Mouse (Mus musculus) brain, embryonic 18.5 days (tissue): ENCODE results near the gene Psmb3.
A peak's percentile ranks its signal among the peaks of the same experiment; 100 is the strongest.
"Not testable (repeated sequence)": the region's sequence is repeated elsewhere in the genome, so short reads cannot be mapped to it uniquely, and the experiment has no call there.

Source experiments
- DNase-seq: peaks from one replicate; pipeline ENCODE4 v3.0.0-alpha.2; 2012; ENCODE audit warnings: low read depth, low spot score

Psmb3 gene

GRCm38 (mm10) chr11:97716021-97716420 is 12.8 kb downstream of the Psmb3 start:
- DNase-seq: no peak

GRCm38 (mm10) chr11:97717369-97718280 is 14.4 kb downstream of the Psmb3 start:
- DNase-seq: no peak

GRCm38 (mm10) chr11:97718281-97718860 is 15.2 kb downstream of the Psmb3 start:
- DNase-seq: no peak

GRCm38 (mm10) chr11:97719041-97719440 is 15.8 kb downstream of the Psmb3 start:
- DNase-seq: no peak

- DNase-seq: no peak
These were observed 18.1 kb downstream of the Psmb3 start for GRCm38 (mm10) chr11:97721338-97721737.

- no peak for DNase-seq
These were observed 20.5 kb downstream of the Psmb3 start for GRCm38 (mm10) chr11:97723709-97724108.

GRCm38 (mm10) chr11:97728311-97728710 is 25.1 kb downstream of the Psmb3 start:
- no peak for DNase-seq

GRCm38 (mm10) chr11:97728730-97729129 is 25.5 kb downstream of the Psmb3 start:
- DNase-seq: no peak

GRCm38 (mm10) chr11:97733689-97734088 is 30.5 kb downstream of the Psmb3 start:
- no peak for DNase-seq

- DNase-seq: not testable (repeated sequence)
These were observed 31.6 kb downstream of the Psmb3 start for GRCm38 (mm10) chr11:97734810-97735209.

GRCm38 (mm10) chr11:97736645-97737044 is 33.4 kb downstream of the Psmb3 start:
- DNase-seq: no peak

- no peak for DNase-seq
These were observed 34.4 kb downstream of the Psmb3 start for GRCm38 (mm10) chr11:97737600-97737999.

- DNase-seq: no peak
These were observed 35.5 kb downstream of the Psmb3 start for GRCm38 (mm10) chr11:97738703-97739102.

GRCm38 (mm10) chr11:97739155-97739554 is 36.0 kb downstream of the Psmb3 start:
- no peak for DNase-seq

GRCm38 (mm10) chr11:97740190-97740589 is 37.0 kb downstream of the Psmb3 start:
- no peak for DNase-seq

GRCm38 (mm10) chr11:97742157-97742556 is 39.0 kb downstream of the Psmb3 start:
- no peak for DNase-seq

GRCm38 (mm10) chr11:97742591-97742990 is 39.4 kb downstream of the Psmb3 start:
- no peak for DNase-seq

GRCm38 (mm10) chr11:97743423-97743822 is 40.2 kb downstream of the Psmb3 start:
- DNase-seq: no peak

- DNase-seq: peak; percentile 28
These were observed 41.0 kb downstream of the Psmb3 start, which contains the start of gene Pip4k2b for GRCm38 (mm10) chr11:97744063-97744717. Gene Pip4k2b, minus strand, starts transcription at chr11:97744704.

GRCm38 (mm10) chr11:97744718-97745330 is 41.6 kb downstream of the Psmb3 start:
- peak; percentile 99 for DNase-seq

GRCm38 (mm10) chr11:97745331-97745721 is 42.1 kb downstream of the Psmb3 start:
- no peak for DNase-seq

GRCm38 (mm10) chr11:97747773-97748172 is 44.6 kb downstream of the Psmb3 start:
- no peak for DNase-seq
